ENCODE assay signal across 11 mouse cellular contexts in the genomic region with DNA sequence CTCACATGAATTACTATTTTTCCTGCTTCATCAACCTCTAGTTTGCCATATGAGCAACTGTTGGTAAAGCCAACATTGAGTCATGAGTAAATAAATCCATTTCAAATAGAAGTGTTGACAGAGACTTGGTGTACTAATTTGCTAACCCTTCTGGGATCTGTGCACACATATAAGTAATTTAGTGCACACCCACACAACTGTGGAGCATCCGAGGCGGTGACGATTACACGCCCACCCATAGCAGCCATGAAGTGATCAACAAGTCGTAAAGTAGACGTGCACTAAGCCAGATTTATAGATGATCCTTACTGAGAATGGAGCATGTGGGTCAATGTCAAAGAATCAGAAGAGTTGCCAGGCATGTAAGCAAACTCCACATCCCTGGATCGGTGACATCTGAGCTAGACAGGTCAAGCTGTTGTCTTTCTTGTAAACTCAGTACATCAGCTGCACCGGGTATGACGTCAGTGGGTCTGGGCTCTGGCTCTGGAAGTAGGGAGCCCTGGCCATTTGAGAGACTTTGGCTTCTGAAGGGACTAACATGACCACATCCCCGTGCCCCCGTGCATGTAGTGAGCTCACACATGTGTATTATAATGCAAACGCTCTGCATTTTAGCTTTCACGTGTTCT.
"Had no signal": no experiment of that assay in that cellular context is flagged by ENCODE, and none has a peak within 500 bp of the region (broad histone marks: within the 10 kb centered on the region; RNA-seq: fewer than 3 reads in every experiment).

No protein-coding gene starts in this region.

- H3K27me3 ChIP-seq: kidney, embryonic 15.5 days; limb, embryonic 15.5 days; liver, embryonic 13.5 days; neural tube, embryonic 13.5 days had no signal

- H3K9ac ChIP-seq: kidney, embryonic 15.5 days; limb, embryonic 15.5 days; liver, embryonic 13.5 days; neural tube, embryonic 13.5 days had no signal

- H3K27ac ChIP-seq: kidney, embryonic 15.5 days; left cerebral cortex, adult 2 months; limb, embryonic 15.5 days; liver, embryonic 13.5 days; neural tube, embryonic 13.5 days had no signal

- H3K36me3 ChIP-seq: kidney, embryonic 15.5 days; limb, embryonic 15.5 days; liver, embryonic 13.5 days; neural tube, embryonic 13.5 days had no signal

- H3K4me2 ChIP-seq: kidney, embryonic 15.5 days; limb, embryonic 15.5 days; liver, embryonic 13.5 days; neural tube, embryonic 13.5 days had no signal

- DNase-seq: kidney, adult 18-20 months; kidney, postnatal 14 days; liver, embryonic 13.5 days; lung, adult 18-20 months; midbrain, embryonic 14.5 days; retina, postnatal 1 day; thymus, postnatal 36 days had no signal

- H3K9me3 ChIP-seq: kidney, embryonic 15.5 days; limb, embryonic 15.5 days; liver, embryonic 13.5 days; neural tube, embryonic 13.5 days had no signal

- H3K4me1 ChIP-seq: neural tube, embryonic 13.5 days had no signal

- H3K4me3 ChIP-seq: kidney, embryonic 15.5 days; left cerebral cortex, adult 2 months; limb, embryonic 15.5 days; liver, embryonic 13.5 days; neural tube, embryonic 13.5 days had no signal
